8 mouse cellular contexts compared by ENCODE assay signal in genomic region chr7:6285842-6286705, GRCm38 (mm10). TPM values are rescaled to one million over a fixed set of nuclear protein-coding genes. Genes with fewer than 3 reads are reported as not detected.
DNase-seq lines count a peak whose midpoint lies in the region; ATAC-seq lines count a peak whose summit lies in the region.

Gene Zfp667, plus strand, starts transcription at chr7:6286579.

- peak within 1 kb of the TSS; percentile 77 for H3K27ac ChIP-seq in hindbrain, embryonic 11.5 days (ENCODE audit: low read depth, low read length)

- H3K4me3 ChIP-seq in hindbrain, embryonic 11.5 days (ENCODE audit: low read depth, low read length), result peak within 1 kb of the TSS; percentile 45

- H3K27me3 ChIP-seq in hindbrain, embryonic 11.5 days (ENCODE audit: control insufficient read depth, insufficient read depth, low read length), result no peaks in the 10 kb centered on the region

- 0 out of 2 replicates have a peak, but pooled peaks cover 2% of the 10 kb centered on the region for H3K4me1 ChIP-seq in hindbrain, embryonic 11.5 days (replicated peaks; ENCODE audit: control insufficient read depth, insufficient read depth, low read length)

- peak within 1 kb of the TSS; percentile 59 for H3K9ac ChIP-seq in hindbrain, embryonic 11.5 days (ENCODE audit: low read depth, low read length)

- no peaks in the 10 kb centered on the region for H3K9me3 ChIP-seq in hindbrain, embryonic 11.5 days (ENCODE audit: control insufficient read depth, low read length)

- H3K4me2 ChIP-seq in hindbrain, embryonic 11.5 days (replicated peaks; ENCODE audit: low read depth, low read length), result peak within 1 kb of the TSS; percentile 64

- H3K36me3 ChIP-seq in hindbrain, embryonic 11.5 days (ENCODE audit: control insufficient read depth, insufficient read depth, low read length), result no peaks in the 10 kb centered on the region

- peak; percentile 71 for ATAC-seq in frontal cortex, adult (ENCODE audit: low TSS enrichment)
- peak; percentile 79 for ATAC-seq in hindbrain, embryonic 11.5 days (ENCODE audit: low FRiP score)

- WGBS in hindbrain, embryonic 11.5 days, result 4% methylated on average over 44 of the region's 50 CpGs

- DNase-seq in MEL-GATA-1-ER (ENCODE audit: extremely low read depth, low read depth), result peak; percentile 82
- DNase-seq in cerebellum, adult 8-10 months, result peak; percentile 94
- peak; percentile 99 for DNase-seq in hindbrain, embryonic 11.5 days (ENCODE audit: low spot score)
- DNase-seq in layer of hippocampus, postnatal 10 days (ENCODE audit: low spot score in 2 of 2), result peak; percentile 98 to 99
- DNase-seq in lung, postnatal 10 days, result peak; percentile 99
- DNase-seq in ovary, postnatal 36 days (ENCODE audit: low spot score), result peak; percentile 99
- peak; percentile 99 for DNase-seq in thymus, postnatal 25 days

RNA-seq across cellular contexts. Expression of gene Zfp667, which starts in this region (rescaled TPM):
- 15.1 and 16.5 TPM in 2 replicates for polyA plus RNA-seq in hindbrain, embryonic 11.5 days (2014; fragmentation: Nextera tagmentation; extraction: Ambion mirVana)
- 10 to 100 TPM; 14.5 to 17.2 TPM for total RNA-seq in layer of hippocampus, postnatal 10 days (2021)

Comparison
In these comparisons a context has a peak if more than half of its experiments do, and no peak if none do; other contexts are left out.
1. Peak in every context shown above with its lines: DNase-seq, ATAC-seq, H3K4me3 ChIP-seq and H3K27ac ChIP-seq.